Mouse (Mus musculus) thymus, adult 2 months (tissue): ENCODE measurements around the gene Xxylt1. TPM values are rescaled to one million over a fixed set of nuclear protein-coding genes. Genes with fewer than 3 reads are reported as not detected.

Experiments used
- DNase-seq: peaks from one replicate; pipeline ENCODE4 v3.0.0; 2021
- H3K27ac ChIP-seq: fragments of 200-500 bp; 2 replicates; pipeline ENCODE4 v1.5.1; 2012; ENCODE audit warnings: low read length, control low read depth; ENCODE audit not compliant: control insufficient read depth, insufficient read depth
- H3K27me3 ChIP-seq: fragments of 200-500 bp; 2 replicates; pipeline ENCODE4 v1.6.1; 2012; ENCODE audit warnings: mild to moderate bottlenecking, low read length, moderate library complexity, mixed read lengths; ENCODE audit not compliant: control insufficient read depth, insufficient read depth
- H3K36me3 ChIP-seq: fragments of 200-500 bp; 2 replicates; pipeline ENCODE4 v1.6.1; 2012; ENCODE audit warnings: mild to moderate bottlenecking, low read length, moderate library complexity; ENCODE audit not compliant: control insufficient read depth, insufficient read depth
- H3K4me1 ChIP-seq: fragments of 200-500 bp; replicated peaks from 2 replicates; pipeline ENCODE4 v1.6.1; 2012; ENCODE audit warnings: low read length; ENCODE audit not compliant: control insufficient read depth, insufficient read depth
- H3K4me3 ChIP-seq: fragments of 200-500 bp; 2 replicates; pipeline ENCODE4 v1.5.1; 2012; ENCODE audit warnings: mild to moderate bottlenecking, low read length, control low read depth, moderate library complexity; ENCODE audit not compliant: control insufficient read depth, insufficient read depth
- CTCF ChIP-seq: fragments of 200-500 bp; IDR thresholded peaks from 2 replicates; pipeline ENCODE4 v1.5.1; 2012; ENCODE audit warnings: mild to moderate bottlenecking, control low read depth, low read length, moderate library complexity, borderline replicate concordance; ENCODE audit not compliant: control insufficient read depth, poor library complexity, insufficient read depth; ENCODE audit errors: extremely low read depth
- POLR2A ChIP-seq: fragments of 200-500 bp; IDR thresholded peaks from 2 replicates; pipeline ENCODE4 v1.6.1; 2012; ENCODE audit warnings: mild to moderate bottlenecking, low read length, control low read depth, moderate library complexity; ENCODE audit not compliant: control insufficient read depth, poor library complexity, insufficient read depth; ENCODE audit errors: extremely low read depth
- WGBS: fragments of 180-500 bp; shearing (Covaris S2); methylation state at CpG from one replicate; pipeline ENCODE4 v1.1.7; 2018; 5-methylcytosine and 5-hydroxymethylcytosine counted together
- polyA plus RNA-seq: library from polyadenylated mRNA; depleted of rRNA; stranded (reverse); fragments of >200 nt; gene quantifications from 2 replicates; pipeline ENCODE4 v1.2.3, GENCODE M21; 2012

The Xxylt1 gene
- polyA plus RNA-seq, 1 experiment, result 13.2 TPM

GRCm38 (mm10) chr16:30960266-30960665, 121.0 kb downstream of the Xxylt1 start:
- DNase-seq, result no peak
- no peak for TF ChIP-seq CTCF
- TF ChIP-seq POLR2A, result no peak
- no peak overlapping the region for H3K27ac ChIP-seq
- H3K36me3 ChIP-seq, result no peaks in the 10 kb centered on the region
- H3K4me1 ChIP-seq, result peaks cover 19% of the 10 kb centered on the region
- H3K27me3 ChIP-seq, result no peaks in the 10 kb centered on the region
- no peak overlapping the region for H3K4me3 ChIP-seq
- WGBS, result 98% methylated on average over 4 of the region's 4 CpGs

DNA sequence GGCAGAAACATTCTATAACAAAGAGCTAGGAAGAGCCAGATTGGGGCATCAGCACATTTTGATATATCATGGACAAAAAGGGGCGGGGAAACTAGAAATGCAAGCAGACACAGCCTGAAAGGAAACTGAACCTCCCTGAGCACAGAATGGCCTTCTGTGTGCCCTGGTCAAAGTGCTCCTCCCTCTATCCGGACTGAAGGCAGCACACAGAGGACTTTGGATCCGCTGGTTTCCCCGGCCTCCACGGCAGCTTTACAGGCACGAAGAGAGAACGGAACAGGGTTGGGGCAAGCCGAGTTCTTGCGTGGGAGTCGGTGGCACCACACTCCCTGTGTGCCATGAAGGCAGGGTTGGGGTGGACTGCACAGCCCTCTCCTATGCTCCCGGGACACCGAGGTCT, 121.5 kb downstream of the Xxylt1 start:
- no peak for DNase-seq
- Histone ChIP-seq H3K27ac (no peak overlapping the region), H3K4me3 (no peak overlapping the region), H3K27me3 (no peaks in the 10 kb centered on the region), H3K4me1 (peaks cover 19% of the 10 kb centered on the region), H3K36me3 (no peaks in the 10 kb centered on the region)
- WGBS, result 96% methylated on average over 12 of the region's 12 CpGs
- TF ChIP-seq CTCF, result no peak
- TF ChIP-seq POLR2A, result no peak

GRCm38 (mm10) chr16:30956141-30956540, 125.1 kb downstream of the Xxylt1 start:
- no peak overlapping the region for H3K4me3 ChIP-seq
- TF ChIP-seq CTCF (no peak), POLR2A (no peak)
- no peaks in the 10 kb centered on the region for H3K4me1 ChIP-seq
- no peaks in the 10 kb centered on the region for H3K27me3 ChIP-seq
- H3K27ac ChIP-seq, result no peak overlapping the region
- WGBS, result 95% methylated on average over 8 of the region's 8 CpGs
- no peaks in the 10 kb centered on the region for H3K36me3 ChIP-seq
- no peak for DNase-seq

DNA sequence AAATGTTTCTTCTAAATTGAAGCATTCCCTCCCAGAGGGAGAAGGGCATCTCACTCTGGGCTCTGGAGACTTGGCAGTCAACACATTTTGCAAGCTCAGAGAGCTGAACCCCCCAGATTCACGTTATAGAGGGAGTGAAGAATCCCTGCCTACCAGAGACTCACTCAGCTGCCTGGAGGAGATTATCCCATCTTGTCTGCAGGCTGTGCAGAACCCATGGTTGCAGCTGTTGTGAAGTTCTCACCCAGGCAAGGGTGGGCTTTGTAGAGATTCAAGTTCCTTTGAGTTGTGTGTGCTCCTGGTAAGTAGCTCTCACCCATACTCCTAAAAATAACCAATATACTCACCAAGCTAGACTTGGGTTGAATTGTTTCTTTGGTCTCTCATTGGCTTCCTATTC, 132.6 kb downstream of the Xxylt1 start:
- no peak for TF ChIP-seq POLR2A
- no peak for TF ChIP-seq CTCF
- H3K27me3 ChIP-seq, result no peaks in the 10 kb centered on the region
- no peaks in the 10 kb centered on the region for H3K36me3 ChIP-seq
- H3K4me1 ChIP-seq, result peaks cover 9% of the 10 kb centered on the region
- no peak overlapping the region for H3K27ac ChIP-seq
- no peak for DNase-seq
- WGBS, result 40% methylated on average over 1 of the region's 1 CpGs
- no peak overlapping the region for H3K4me3 ChIP-seq

- Histone ChIP-seq H3K27me3 (no peaks in the 10 kb centered on the region), H3K36me3 (no peaks in the 10 kb centered on the region), H3K4me1 (peaks cover 9% of the 10 kb centered on the region), H3K4me3 (no peak overlapping the region), H3K27ac (no peak overlapping the region)
- 16% methylated on average over 4 of the region's 4 CpGs for WGBS
- DNase-seq, result no peak
- no peak for TF ChIP-seq POLR2A
- no peak for TF ChIP-seq CTCF
Observed at GRCm38 (mm10) chr16:30948216-30948615, 133.0 kb downstream of the Xxylt1 start.

DNA sequence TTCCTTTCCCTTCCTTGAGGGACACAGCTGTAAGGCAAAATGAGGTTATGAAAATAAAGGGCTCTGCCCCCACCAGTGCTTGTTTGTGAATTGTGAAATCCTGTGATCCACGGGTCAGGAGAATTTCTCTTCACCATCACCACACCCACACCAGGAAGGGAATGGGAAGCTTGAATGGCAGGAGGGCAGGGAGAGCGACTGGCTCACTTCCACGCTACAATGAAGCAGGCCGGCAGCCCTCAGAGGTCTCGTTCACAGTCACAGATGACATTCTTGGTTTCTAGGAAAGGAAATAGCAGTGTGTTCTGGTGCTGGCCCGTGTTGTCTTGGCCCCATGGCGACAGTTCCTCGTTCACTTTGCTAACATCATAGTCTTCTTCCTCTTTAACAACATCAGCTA, 136.3 kb downstream of the Xxylt1 start:
- Histone ChIP-seq H3K27ac (no peak overlapping the region), H3K36me3 (no peaks in the 10 kb centered on the region), H3K4me3 (no peak overlapping the region), H3K4me1 (peaks cover 15% of the 10 kb centered on the region), H3K27me3 (no peaks in the 10 kb centered on the region)
- no peak for DNase-seq
- TF ChIP-seq CTCF, result no peak
- TF ChIP-seq POLR2A, result no peak
- WGBS, result 48% methylated on average over 8 of the region's 8 CpGs

- H3K4me3 ChIP-seq, result no peak overlapping the region
Observed at GRCm38 (mm10) chr16:30943919-30944318, 137.3 kb downstream of the Xxylt1 start.

More at GRCm38 (mm10) chr16:30943919-30944318, 137.3 kb downstream of the Xxylt1 start:
- Histone ChIP-seq H3K36me3 (no peaks in the 10 kb centered on the region), H3K27me3 (no peaks in the 10 kb centered on the region), H3K4me1 (peaks cover 15% of the 10 kb centered on the region), H3K27ac (no peak overlapping the region)
- TF ChIP-seq CTCF, result no peak
- TF ChIP-seq POLR2A, result no peak
- 77% methylated on average over 4 of the region's 4 CpGs for WGBS
- no peak for DNase-seq
